Mouse (Mus musculus) granulocyte monocyte progenitor cell, adult 5-6 weeks (primary cell): ENCODE results near the gene Fam114a1. TPM values are rescaled to one million over a fixed set of nuclear protein-coding genes. Genes with fewer than 3 reads are reported as not detected.

ENCODE experiments used
- ATAC-seq: replicated peaks from 2 replicates; pipeline ENCODE4 v1.8.0; 2016; ENCODE audit warnings: mild to moderate bottlenecking, moderate TSS enrichment, inconsistent platforms; ENCODE audit not compliant: poor library complexity, severe bottlenecking
- total RNA-seq, 2 experiments: library from RNA; stranded (forward) in 1 of 2; stranded (reverse) in 1 of 2; fragments of 200-712, 200-1000 nt in 1 of 2; fragments of >200 nt in 1 of 2; fragmentation: Nextera tagmentation in 1 of 2; gene quantifications; 2 replicates each; pipeline ENCODE4 v1.2.3; 2014 to 2017

Gene Fam114a1
- total RNA-seq, 2 experiments from 2014 or later, result 6.6 to 9.1 TPM

DNA sequence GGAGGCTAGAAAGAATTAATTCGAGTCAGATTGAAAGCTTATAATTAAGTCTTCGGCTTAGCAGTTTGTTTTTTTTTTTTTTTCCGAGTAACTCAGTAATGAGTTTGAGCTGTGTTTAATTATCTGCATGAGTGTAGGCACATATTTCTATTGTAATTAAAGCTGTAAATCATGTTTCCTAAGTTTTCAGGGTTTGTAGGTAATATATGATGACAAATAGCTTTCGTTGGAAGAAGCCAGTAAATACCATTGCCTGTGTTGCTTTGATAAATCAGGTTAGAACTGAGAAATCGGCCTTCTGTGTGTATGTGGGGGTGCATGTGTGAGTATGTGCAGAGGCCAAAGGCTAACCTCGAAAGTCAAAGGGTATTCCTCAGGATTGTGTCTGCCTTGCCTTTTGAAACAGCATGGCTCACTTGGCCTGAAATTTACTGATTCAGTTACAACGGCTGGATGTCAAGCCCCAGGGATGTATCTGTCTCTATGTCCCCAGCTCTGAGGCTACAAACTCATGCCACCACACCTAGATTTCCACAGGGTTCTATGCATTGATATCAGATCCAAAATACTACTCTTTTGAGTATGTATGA, 34.2 kb downstream of the Fam114a1 start:
- ATAC-seq, result no peak

DNA sequence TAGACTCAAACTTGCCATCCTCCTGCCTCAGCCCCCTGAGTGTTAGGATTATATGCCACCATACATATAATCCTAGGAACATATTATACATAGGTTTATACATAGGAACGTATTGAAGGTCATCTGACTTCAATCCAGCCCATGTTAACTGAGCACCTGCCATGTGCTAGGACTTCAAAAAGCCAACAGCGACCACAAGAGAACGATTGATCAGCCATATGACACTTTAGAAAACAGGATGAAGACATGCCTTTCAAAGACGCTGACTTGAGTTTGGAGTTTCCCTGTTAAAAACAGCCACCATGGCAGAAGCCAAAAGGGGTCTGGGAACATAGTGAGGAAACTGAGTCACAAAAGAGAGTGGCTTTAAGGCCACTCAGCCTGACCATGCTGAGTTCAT, 35.4 kb downstream of the Fam114a1 start:
- ATAC-seq, result no peak

DNA sequence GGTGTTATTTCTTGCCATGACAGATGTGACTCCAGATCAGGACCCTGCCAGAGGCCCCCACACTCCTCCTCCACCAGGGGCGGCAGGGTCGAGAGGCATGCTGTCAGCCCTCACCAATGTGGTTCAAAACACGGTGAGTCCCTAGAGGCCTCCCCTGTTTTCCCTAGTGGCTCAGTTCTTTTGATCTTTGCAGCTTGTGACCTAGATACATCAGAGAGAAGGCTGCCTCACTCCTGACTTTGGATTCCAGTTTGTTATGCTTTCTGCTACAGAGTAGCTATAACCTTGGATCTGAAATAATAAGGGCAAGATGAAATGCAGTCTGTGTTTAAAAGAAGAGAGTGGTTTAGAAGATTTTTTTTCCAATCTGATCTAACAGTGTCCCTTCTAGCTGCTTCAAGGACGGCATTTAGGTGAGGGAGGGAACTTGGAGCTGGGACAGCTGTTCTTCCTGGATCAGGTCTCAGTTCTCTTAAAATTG, 36.2 kb downstream of the Fam114a1 start:
- no peak for ATAC-seq

DNA sequence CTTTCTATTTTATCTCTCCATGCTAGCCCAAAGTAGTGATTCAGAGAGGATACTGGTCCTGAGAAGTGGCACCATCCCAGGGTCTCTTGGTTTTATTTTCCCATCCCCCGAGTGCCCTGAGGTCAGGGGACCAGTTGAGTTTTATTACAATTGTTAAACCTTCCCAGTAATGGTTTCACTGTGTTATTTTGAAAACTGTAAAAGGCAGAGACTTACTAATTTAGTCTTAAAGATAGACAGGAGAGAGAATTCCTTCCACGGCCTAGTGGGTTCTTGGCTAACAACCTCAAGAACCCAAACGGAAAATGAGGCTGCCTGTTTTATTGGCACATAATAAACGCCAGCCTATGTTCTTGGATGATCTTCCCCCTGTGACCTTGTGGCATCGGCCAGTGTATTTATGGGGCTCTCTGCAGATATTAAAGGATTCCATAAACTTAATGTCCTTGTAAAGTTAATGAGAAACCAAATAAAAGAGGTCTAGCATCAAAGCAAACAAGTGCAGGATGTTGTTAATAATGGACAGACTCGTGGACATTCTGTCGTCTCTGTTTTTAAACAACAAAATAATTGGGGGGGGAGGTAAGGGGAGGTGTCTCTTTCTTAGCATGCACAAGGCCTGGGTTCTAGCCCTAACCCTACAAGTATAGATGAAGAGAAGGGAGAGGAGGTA, 42.2 kb downstream of the Fam114a1 start:
- no peak for ATAC-seq

DNA sequence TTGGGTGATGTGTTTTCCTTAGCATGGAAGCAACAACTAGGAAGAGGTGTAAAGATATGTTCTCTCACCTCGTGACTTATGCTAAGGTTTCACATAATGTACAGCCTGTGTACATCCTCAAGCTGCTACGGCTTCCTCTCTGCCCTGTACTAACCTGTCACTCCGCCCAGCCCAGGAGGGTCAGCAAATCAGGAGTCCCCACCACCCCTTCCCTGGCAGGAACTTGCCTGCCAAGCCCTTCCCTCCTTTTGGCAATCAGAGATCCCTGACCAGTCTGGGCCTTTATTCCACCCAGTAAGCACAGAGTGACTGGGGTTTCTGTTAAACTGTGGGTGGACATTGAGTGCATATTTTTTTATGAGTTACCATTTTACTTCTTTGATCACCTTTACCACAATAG, 45.6 kb downstream of the Fam114a1 start:
- ATAC-seq, result no peak

DNA sequence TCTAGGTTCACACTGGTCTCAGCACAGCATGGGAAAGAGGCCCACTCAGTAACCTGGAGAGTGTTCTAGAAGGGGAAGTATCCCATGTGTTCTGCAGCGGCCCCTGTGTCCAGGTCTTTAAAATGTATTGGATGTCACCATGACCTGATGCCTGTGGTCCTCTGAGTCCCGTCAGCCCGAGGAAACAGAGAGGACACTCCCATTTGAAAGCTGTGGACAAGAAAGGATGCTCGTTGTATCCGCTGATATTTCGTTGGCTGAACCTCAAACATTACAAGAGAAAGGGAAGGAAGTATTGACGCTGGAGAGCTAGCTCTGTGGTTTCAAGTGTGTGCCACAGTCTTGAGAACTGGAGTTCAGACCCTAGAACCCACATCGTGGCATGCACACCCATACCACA, 49.2 kb downstream of the Fam114a1 start:
- ATAC-seq, result peak; percentile 91

DNA sequence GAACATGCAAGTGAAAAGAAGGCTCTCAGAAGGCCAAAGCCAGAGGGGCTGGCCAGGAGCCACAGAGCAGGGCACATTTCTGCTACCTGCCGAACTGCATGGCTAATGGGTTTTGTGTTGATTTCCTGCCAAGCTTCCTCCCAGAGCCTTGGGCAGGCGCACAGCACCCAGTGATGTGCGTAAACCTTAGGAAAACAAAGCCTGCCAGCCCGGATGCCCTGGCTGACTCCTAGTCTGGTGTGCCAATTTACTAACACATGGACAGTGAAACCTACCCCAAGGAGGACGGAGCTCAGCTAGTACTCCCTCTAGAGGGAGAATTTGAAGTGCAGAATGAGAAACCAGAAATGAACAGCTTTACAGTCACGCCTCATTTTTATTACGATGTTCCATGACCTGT, 50.0 kb downstream of the Fam114a1 start:
- peak; percentile 63 for ATAC-seq

DNA sequence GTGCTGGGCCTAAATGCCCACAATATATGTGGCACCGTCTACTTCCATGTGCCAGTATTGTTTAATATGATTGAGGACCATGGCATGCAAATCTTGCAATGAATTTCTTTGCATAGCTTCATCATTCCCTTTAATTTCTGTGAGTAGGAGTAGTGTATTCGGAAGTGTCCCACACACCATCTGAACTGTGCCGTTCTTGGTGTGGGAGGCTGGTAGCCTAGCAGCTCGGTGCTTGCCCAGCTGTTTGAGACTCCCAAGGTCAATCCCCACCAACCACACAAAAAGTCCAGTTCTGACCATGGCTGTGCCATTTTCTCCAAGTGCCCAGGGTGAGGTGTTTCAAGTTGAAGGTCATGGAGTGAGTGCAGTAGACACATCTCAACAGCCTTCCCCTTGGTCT, 52.1 kb downstream of the Fam114a1 start:
- no peak for ATAC-seq

DNA sequence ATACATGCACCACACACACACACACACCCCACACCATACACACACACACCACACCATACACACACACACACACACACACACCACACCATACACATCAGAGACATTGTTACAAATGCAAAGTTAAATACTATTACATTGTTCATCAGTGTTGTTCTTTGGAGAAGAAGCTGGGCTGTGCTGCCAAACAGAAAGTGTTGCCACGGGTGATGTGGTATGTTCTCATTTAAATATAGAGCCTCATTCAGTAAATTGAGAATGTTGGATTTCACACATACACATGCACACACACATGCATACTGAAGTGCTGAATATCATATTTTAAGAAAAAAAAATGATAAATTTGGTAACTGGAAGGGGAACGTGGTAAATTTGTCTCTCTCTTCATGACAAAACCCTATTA, 54.8 kb downstream of the Fam114a1 start:
- ATAC-seq, result no peak

DNA sequence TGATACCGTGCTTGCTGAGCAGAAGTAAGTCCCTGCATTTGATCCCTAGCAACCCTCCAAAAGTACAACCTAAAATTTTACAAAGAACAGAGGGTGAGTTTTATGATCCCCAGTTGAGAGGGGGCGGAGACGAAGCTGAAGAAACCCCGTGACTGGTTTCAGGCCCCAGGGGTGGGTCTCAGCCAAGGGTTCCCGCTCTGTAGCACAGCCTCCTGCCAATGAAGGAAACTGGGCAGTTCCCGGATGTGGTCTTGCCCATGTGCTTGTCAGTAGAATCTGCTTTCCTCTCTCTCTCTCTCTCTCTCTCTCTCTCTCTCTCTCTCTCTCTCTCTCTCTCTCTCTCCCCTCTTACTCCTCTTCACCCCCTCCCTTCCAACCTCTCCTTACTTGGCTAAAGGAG, 56.0 kb downstream of the Fam114a1 start:
- peak; percentile 95 for ATAC-seq

DNA sequence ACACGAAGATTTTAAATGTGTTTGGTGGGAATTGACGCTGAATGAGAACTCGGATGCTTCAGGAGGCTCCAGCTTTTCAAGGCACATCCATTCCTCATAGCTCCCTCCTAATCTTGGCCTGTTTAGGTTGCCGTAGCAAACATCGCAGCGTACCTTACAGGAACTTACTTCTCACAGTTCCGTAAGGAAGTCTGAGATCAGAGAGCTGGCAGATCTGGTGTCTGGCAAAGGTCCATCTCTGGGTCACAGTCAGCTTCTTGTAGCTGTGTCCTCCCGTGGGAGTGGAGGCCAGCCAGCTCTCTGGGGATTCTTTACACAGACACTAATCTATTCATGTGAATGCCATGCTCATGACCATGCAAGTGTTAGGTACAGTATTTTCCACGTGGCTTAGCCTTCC, 56.9 kb downstream of the Fam114a1 start:
- peak; percentile 62 for ATAC-seq

DNA sequence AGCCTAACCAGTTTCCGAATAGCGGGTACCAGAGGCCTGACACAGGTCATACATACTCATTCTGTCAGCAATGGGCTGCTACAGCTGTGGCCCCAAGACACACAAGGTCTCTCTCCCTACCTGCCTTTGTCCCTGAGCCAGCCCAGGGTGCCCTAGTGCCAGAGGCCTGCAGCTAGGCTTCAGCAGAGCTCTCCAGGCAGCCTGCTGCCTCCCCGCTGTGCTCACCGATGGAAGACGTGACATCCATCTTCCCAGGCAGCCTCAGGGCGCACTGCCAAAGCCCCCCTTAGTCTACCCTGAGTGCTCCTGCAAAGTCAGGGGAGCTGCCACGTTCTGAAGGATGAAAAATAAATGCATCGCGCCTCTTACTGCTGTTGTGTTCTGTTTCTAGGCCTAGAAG, 58.1 kb downstream of the Fam114a1 start:
- no peak for ATAC-seq

DNA sequence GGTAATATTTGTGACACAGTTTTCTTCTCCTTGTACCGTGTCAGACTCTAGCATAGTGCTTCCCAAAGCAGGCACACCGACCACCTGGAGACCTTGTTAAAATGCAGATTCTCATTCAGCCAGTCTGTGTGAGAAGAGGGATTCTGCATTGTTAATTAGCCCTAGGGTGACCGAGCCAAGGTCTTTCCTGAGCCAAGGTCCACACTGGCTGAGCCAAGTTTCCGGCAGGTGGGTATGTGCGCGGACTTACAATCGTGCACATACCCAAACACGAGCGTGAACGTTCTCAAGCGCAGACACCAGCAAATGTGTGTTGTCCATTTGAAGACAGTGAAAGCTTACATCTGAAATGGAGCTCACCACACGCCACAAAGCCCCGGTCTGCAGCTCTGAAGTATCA, 66.7 kb downstream of the Fam114a1 start:
- ATAC-seq, result no peak

DNA sequence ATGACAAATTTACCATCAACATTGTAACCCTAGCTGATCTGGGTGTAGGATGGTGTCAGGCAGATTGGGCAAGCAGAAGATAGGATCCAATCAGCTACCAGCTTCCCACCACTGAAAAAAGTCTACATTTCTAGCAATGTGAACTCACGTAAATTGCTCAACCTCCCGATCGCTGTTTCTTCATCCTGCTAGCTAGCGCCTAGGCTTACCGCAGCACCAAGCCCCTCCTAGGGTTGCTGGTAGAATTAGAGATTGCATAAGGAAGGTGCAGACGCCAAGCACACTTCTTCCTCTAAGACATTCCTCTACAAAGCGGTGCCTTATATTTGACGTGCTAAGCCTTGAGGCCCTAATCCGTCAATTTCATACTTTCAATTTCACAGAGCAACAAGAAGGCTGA, 68.4 kb downstream of the Fam114a1 start:
- peak; percentile 97 for ATAC-seq

DNA sequence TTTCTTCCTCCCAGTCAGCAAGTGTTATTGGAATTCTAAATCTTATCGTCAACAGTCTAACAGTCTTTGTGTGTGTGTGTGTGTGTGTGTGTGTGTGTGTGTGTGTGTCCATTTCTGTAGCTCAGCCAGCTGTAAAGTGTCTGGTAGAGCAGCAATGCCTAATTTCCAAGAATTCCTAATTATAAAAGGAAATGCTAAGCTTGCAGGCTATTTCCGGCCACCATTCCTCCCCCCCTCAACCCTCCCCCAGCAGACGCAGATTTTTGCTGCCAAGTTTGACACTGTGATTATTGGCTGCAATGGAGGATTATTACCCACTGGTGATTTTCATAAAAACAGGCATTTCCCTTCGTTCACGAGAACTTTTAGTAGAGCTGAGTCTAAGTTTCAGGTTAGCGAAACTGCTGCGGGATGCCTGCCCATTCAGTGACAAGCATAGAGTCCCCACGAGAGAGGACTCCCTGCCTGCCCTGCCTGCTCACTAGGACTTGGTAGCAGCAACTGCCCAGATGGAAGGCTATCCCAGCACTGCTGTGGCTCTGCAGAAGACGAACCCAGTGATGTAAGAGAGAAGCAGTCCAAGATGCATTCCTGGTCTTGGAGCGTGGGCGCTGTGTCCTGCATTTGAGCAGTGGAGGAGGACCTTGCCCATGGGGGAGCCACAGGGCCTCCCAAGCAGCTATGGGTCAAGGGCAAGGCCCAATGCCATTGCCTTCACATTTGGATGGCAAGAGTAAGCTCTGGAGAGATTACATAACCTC, 69.1 kb downstream of the Fam114a1 start:
- ATAC-seq, result no peak

DNA sequence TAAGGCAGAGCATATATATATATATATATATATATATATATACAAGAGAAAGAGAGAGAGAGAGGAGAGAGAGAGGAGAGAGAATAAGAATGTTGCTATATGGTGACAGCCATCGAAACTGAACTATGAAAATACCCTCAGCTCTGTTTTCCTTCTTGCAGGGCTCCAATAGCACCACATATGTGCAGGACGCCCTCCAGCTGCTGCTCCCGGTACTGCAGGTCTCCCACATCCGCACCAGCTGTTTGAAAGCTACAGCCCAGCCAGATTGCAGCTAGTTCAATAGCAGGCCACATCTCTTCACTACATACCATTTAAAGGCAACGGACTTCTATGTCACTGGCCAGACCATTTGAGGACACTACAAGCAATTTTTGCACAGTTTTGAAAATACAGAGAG, 70.6 kb downstream of the Fam114a1 start:
- ATAC-seq, result no peak

DNA sequence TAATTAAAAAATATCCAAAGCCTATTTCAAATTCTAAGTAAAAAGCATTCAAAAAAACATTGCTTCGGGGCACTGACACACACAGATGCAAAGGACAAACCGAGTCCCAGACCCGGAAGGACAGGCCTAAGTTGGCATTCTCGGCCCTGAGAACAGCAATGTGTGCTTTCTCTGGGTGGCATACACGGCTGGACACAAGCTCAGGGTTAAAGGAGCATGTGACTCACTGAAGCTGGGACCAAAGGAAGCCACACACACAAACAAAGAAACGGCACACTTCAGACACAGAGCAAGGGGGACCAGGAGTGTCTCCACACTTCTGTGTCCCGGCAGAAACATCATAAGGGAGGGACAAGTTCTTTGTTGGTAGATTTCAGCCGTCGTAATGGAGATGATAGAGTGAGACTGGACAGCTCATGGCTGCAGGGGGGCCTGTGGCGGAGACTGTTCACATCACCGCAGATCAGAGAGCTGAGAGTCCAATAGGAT, 73.6 kb downstream of the Fam114a1 start:
- no peak for ATAC-seq

DNA sequence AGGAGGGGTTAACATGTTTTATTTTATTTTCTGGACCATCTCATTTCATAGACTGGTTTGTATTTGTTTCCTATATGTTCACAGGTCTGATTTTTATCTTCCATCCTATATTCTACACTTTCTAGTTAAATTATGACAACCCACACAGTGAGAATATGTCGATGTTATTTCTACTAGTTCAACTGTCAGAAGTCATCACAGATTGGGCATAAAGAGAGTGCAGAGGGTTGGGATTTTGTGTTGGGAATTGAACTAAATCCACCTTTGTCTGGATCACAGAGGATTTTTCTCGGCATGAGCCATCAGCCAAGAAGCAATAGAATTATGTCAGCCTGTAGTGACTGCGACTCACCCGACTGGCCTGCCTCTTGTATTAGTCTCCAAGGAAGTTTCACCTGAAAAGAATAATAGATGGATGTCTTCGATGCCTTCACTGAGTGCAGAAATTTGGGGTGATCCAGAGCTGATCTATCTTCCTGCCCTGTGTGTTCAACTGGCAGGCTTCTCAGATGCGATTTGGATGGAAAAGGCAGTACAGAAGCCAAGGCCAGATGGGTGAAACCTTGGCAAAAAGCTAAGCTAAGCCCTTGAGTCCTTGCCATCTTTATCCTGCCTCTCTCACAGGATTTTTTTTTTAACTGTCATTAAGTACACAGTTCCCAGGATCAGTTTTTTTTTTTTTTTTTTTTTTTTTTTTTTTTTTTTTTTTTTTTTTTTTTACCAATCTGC, 75.9 kb downstream of the Fam114a1 start:
- no peak for ATAC-seq

DNA sequence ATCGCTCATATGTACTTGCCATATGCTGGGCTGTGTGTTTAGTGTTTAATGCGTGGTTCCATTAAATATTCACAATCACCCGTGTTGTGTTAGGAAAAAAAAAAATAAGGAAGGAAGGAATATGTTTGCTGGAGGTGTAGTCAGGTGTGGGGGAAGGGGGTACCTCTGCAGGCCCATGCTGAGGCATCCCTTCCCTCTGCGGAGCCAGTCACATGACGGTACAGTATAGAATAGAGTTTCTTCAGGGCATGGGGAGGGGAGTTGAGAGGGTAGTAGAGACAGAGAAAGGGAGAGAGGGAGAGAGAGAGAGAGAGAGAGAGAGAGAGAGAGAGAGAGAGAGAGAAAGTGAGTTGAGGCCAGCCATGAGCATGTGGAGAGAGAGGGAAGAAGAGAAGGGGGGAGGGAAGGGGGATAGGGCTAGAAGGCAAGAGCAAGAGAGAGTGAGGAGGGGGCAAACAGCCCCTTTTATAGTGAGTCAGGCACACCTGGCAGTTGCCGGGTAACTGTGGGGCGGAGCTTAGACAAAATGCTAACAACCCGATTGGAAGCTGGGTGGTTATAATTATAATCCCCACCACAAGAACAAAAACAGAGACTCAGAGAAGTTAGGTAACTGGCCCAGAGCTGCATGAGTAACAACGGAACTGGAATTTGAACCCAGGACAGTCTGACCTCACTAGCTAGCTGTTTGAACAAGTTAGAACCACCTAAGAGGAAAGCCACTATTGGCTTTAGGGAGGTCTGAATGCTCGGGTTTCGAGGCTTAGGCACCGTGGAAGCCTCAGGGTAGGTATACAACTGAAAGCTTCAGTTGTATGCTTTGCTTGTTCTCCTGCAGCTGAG, 76.8 kb downstream of the Fam114a1 start:
- no peak for ATAC-seq

DNA sequence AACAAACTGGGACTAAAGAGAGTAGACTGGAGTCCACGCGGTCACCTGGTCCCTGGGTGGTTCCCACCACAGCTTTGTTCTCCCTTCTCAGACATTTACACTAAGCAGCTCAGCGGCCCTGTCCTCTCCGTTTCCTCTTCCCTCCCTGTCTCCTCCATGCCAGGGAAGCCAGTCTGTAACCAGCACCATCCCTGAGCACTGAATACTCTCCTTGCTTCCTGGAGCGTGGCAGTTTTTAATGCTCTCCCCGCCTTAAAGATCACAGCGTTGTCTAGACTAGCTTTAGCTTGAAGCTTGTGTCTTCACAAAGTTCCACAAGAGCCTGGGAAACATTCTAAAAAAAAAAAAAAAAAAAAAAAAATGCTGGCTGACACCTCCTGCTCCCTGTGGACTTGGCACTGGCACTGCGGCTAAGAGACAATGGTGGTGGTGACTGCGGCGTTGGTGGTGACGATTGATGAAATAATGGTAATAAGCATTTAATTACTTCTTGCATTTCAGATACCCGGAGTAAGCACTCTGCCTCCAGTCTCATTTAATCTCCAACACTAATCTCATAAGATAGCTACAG, 77.5 kb downstream of the Fam114a1 start:
- ATAC-seq, result no peak
